Mouse (Mus musculus) intestine, embryonic 15.5 days (tissue): Measurements from ENCODE around the gene Gas2l2. TPM values are rescaled to one million over a fixed set of nuclear protein-coding genes. Genes with fewer than 3 reads are reported as not detected.

ENCODE experiments used
- ATAC-seq: fragments of 200-750 bp; cut with Nextera tagmentation; 2 replicates; pipeline ENCODE4 v1.8.0; 2017; ENCODE audit warnings: moderate TSS enrichment, moderate library complexity
- H3K27ac ChIP-seq: fragments of 300-500 bp; sonication (generic); 2 replicates; pipeline ENCODE4 v1.5.1; 2015; ENCODE audit warnings: mild to moderate bottlenecking, inconsistent platforms
- H3K27me3 ChIP-seq: fragments of 300-500 bp; sonication (generic); replicated peaks from 2 replicates; pipeline ENCODE4 v1.6.1; 2015; ENCODE audit warnings: inconsistent platforms
- H3K36me3 ChIP-seq: fragments of 300-500 bp; sonication (generic); 2 replicates; pipeline ENCODE4 v1.6.1; 2015; ENCODE audit warnings: inconsistent platforms
- H3K4me1 ChIP-seq: fragments of 300-500 bp; sonication (generic); replicated peaks from 2 replicates; pipeline ENCODE4 v1.6.1; 2015; ENCODE audit warnings: inconsistent platforms
- H3K4me2 ChIP-seq: fragments of 300-500 bp; sonication (generic); replicated peaks from 2 replicates; pipeline ENCODE4 v1.6.1; 2015; ENCODE audit warnings: mild to moderate bottlenecking, inconsistent platforms
- H3K4me3 ChIP-seq: fragments of 300-500 bp; sonication (generic); replicated peaks from 2 replicates; pipeline ENCODE4 v1.5.1; 2015; ENCODE audit warnings: inconsistent platforms
- H3K9ac ChIP-seq: fragments of 300-500 bp; sonication (generic); 2 replicates; pipeline ENCODE4 v1.6.1; 2015; ENCODE audit warnings: inconsistent platforms
- H3K9me3 ChIP-seq: fragments of 300-500 bp; sonication (generic); 2 replicates; pipeline ENCODE4 v1.6.1; 2016; ENCODE audit warnings: inconsistent platforms
- WGBS: fragments of 180-500 bp; shearing (Covaris S2); methylation state at CpG from one replicate; pipeline ENCODE4 v1.1.7; 2015; 5-methylcytosine and 5-hydroxymethylcytosine counted together
- polyA plus RNA-seq: library from polyadenylated mRNA; unstranded; fragments of >200 nt; fragmentation: Nextera tagmentation; extraction: Ambion mirVana; gene quantifications from 2 replicates; pipeline ENCODE4 v1.2.1, GENCODE M21; 2015

Gene Gas2l2
- polyA plus RNA-seq, 1 experiment from 2014 or later: 0.13 TPM

DNA sequence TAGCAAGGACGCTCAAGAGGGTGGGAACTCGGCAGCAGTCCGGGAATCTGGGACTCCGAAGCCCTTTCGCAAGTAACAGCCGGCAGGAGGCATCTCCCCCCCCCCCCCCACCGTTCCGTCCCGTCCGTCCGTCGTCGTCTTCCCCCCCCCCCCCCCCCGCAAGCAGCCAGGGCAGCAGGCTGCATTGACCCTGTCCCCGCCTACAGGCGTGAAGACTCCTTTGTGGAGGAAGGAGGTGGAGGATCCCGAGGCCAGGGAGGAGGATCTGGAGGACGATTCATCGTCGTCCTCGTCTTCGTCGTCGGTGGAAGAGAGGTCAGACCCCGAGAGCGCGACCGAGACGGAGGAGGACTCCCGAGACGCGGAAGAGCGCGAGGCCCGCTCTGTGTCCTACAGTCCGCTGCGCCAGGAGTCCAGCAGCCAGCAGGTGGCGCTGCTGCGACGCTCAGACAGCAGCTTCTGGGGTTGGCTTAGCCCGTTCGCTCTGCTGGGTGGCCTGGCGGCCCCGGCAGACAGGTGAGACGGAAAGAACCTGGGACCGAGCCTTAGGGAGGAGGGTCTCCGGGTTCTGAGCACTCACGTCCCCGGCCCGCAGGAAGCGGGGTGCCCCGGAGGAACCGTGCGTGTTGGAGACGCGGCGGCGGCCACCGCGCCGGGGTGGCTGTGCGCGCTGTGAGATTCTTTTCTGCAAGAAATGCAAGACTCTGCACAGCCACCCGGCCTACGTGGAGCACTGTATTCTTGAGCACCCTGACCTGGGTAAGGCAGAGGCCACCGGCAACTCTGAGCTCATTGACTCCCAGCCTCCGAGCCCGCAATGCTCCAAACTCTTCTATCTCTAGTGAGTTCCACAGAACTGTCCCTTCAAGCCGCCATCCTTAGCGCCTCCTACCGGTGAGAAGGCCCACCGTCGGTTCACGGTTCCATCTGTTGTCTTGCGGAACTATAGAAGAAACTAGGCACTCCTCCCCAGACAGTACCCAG is 11.1 kb upstream of the Gas2l2 start:
- Histone ChIP-seq H3K4me1 (peaks cover 24% of the 10 kb centered on the region), H3K36me3 (no peaks in the 10 kb centered on the region), H3K27ac (0 out of 2 replicates have a peak overlapping the region, but pooled peaks have one; percentile 9), H3K9me3 (no peaks in the 10 kb centered on the region), H3K4me2 (peak overlapping the region; percentile 95), H3K27me3 (peaks cover 34% of the 10 kb centered on the region), H3K4me3 (peak overlapping the region; percentile 69), H3K9ac (peak overlapping the region; percentile 63)
- peak; percentile 97 for ATAC-seq
- WGBS: under 1% methylated on average over 71 of the region's 75 CpGs

DNA sequence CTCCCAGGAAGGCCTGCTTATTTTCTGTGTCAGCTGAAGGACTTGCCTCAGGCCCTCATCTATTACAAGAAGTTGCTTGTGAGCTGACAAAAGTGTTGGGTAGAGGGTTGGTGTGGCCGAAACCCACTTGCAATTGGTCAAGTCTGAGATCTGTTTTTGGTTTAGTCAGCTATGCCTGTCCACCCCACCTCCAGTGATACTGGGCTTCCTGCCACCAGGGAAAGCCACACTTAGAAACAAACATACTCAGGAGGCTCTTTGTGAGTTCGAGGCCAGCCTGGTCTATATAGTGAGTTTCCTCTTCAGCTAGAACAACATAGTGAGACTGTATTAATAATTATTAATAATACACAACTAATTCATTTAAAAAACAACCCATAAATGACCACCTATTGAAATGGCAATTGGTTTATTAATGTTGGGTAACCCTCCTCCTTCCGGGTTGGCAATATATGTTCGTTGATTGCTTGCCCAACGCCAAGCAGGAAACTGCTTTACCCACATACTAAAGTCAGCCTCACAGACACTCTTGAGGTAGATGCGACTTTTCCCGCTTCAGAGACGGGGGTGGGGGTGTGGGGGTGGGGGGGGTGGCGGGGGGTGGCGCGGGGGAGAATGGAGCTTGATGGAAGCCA is 10.3 kb upstream of the Gas2l2 start:
- no peaks in the 10 kb centered on the region for H3K9me3 ChIP-seq
- peak overlapping the region; percentile 69 for H3K4me3 ChIP-seq
- no peaks in the 10 kb centered on the region for H3K36me3 ChIP-seq
- H3K4me1 ChIP-seq: peaks cover 20% of the 10 kb centered on the region
- peak overlapping the region; percentile 95 for H3K4me2 ChIP-seq
- peaks cover 26% of the 10 kb centered on the region for H3K27me3 ChIP-seq
- no peak for ATAC-seq
- no peak overlapping the region for H3K27ac ChIP-seq
- H3K9ac ChIP-seq: peak overlapping the region; percentile 63; the same call in 1 of the 2 replicates
- WGBS: 29% methylated on average over 11 of the region's 11 CpGs

DNA sequence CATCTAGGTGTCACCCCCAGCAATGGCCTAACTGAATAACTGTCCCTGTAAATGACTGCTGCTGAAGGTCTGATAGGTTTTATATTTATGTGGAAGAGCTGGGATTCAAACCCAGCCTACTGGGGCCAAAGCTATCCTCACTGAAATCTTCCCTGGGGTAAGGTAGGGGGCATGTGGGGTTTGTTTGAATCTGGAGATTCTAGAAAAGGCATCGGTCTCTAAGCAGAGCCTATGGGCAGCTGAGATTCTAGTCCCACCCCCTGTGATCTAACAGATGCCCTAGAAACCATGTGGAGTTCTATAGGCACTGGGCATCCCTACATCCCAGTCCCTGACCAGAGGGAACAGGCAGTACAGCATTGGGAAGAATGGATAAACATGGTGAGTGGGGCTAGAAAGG is 8.1 kb upstream of the Gas2l2 start, which contains the start of gene 1700020L24Rik:
TSS of gene 1700020L24Rik (plus strand) at position 301 of the 400 bp plus-strand sequence.
- Histone ChIP-seq H3K36me3 (no peaks in the 10 kb centered on the region), H3K9me3 (no peaks in the 10 kb centered on the region), H3K9ac (no peak within 1 kb of the TSS), H3K4me3 (no peak within 1 kb of the TSS), H3K27me3 (peaks cover 14% of the 10 kb centered on the region), H3K4me2 (no peak within 1 kb of the TSS), H3K27ac (no peak within 1 kb of the TSS), H3K4me1 (peaks cover 8% of the 10 kb centered on the region)
- ATAC-seq: no peak
- WGBS: 88% methylated on average over 1 of the region's 1 CpGs

DNA sequence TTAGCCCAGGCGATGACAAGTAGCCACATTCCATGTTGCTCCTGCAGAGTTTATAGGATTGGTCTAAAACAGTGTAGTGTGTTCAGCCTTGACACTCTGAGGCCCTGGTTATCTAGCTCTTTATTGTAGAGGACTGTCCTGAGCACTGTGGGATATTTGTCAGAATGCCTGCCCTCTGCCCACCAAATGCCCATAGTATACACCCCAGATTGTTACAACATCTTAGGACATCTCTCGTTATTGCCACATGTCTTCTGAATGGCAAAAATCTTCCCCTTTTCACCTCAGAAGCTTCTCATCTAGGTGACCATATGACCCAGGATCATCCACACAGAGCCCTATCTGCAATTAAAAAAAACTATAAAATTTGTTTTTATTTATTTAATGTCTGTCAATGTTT is 3.3 kb upstream of the Gas2l2 start:
- 79% methylated on average over 2 of the region's 2 CpGs for WGBS
- no peak for ATAC-seq
- no peak overlapping the region for H3K4me2 ChIP-seq
- no peaks in the 10 kb centered on the region for H3K4me1 ChIP-seq
- H3K9me3 ChIP-seq: no peaks in the 10 kb centered on the region
- no peak overlapping the region for H3K27ac ChIP-seq
- H3K9ac ChIP-seq: no peak overlapping the region
- no peaks in the 10 kb centered on the region for H3K36me3 ChIP-seq
- peaks cover 7% of the 10 kb centered on the region for H3K27me3 ChIP-seq
- H3K4me3 ChIP-seq: no peak overlapping the region

DNA sequence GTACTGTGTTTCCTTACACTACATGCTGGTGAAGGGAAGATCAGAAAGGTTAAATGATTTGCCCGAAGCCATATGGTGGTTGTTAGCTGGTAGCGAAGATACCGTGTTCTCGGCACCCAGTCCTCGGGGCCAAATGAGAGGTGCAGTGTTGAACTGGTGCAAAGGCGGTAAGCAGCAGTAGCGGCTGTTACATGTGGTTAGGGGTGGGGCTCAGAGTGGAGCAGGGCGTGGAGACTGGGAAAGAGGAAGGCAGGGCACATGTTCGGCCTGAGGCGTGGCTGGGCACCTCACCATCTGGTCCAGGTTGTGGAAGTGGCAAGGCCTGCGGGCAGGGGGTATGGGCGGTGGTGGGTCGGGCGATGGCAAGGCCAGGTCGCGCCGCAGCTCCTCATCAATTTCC is 2.3 kb downstream of the Gas2l2 start:
- no peak overlapping the region for H3K4me3 ChIP-seq
- WGBS: 24% methylated on average over 17 of the region's 17 CpGs
- H3K4me1 ChIP-seq: no peaks in the 10 kb centered on the region
- no peak overlapping the region for H3K9ac ChIP-seq
- ATAC-seq: peak; percentile 28; the same call in 1 of the 2 replicates
- H3K4me2 ChIP-seq: 0 out of 2 replicates have a peak overlapping the region, but pooled peaks have one; percentile 30
- no peaks in the 10 kb centered on the region for H3K36me3 ChIP-seq
- no peak overlapping the region for H3K27ac ChIP-seq
- no peaks in the 10 kb centered on the region for H3K9me3 ChIP-seq
- peaks cover 18% of the 10 kb centered on the region for H3K27me3 ChIP-seq

DNA sequence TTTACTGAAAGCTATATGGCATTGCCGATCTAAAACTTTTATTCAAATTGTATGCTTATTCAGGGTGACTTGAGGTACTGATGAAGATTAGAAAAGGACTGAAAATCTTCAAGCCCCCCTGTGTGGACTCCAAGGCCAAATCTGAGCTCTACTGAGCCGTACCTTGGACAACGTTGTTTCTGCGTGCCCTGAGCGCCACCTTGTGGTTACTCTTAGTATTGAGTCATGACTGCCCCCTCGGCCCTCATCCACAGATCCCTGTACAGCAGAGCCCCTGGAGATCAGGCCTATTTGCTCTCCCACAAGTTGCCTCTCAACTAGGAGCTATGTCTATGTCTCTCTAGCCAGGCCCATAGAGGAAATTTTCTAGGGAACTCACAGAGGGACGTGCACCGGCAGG is 4.6 kb downstream of the Gas2l2 start:
- Histone ChIP-seq H3K27ac (no peak overlapping the region), H3K9me3 (no peaks in the 10 kb centered on the region), H3K4me1 (no peaks in the 10 kb centered on the region), H3K9ac (no peak overlapping the region), H3K4me2 (no peak overlapping the region), H3K4me3 (no peak overlapping the region), H3K27me3 (peaks cover 33% of the 10 kb centered on the region), H3K36me3 (no peaks in the 10 kb centered on the region)
- 0 out of 2 replicates have a peak, but pooled peaks have one; percentile 19 for ATAC-seq
- WGBS: 9% methylated on average over 8 of the region's 8 CpGs

DNA sequence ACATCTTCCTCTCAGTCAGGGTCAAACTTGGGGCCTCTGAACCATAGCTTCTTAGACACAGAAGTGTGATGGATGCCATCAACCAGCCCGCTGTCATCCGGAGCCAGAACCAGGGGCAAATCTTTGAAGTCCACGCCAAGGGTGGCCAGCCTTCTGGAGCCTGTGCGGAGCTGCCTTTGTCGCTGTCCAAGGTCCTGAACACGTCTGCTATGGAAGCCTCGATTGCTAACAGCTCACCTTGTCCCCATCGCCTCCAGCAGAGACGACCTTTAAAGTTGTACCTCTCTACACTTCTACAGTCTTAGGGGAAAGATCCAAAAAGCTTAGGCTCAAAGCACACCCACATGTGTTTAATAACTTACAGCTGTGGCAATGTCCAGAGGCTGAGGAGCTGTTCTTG is 8.0 kb downstream of the Gas2l2 start:
- H3K27ac ChIP-seq: no peak overlapping the region
- H3K9me3 ChIP-seq: no peaks in the 10 kb centered on the region
- H3K4me2 ChIP-seq: no peak overlapping the region
- no peak overlapping the region for H3K9ac ChIP-seq
- 2% methylated on average over 9 of the region's 9 CpGs for WGBS
- no peak overlapping the region for H3K4me3 ChIP-seq
- H3K27me3 ChIP-seq: peaks cover 36% of the 10 kb centered on the region
- H3K36me3 ChIP-seq: no peaks in the 10 kb centered on the region
- peaks cover 4% of the 10 kb centered on the region; the same call in 1 of the 2 replicates for H3K4me1 ChIP-seq
- ATAC-seq: peak; percentile 54; the same call in 1 of the 2 replicates

DNA sequence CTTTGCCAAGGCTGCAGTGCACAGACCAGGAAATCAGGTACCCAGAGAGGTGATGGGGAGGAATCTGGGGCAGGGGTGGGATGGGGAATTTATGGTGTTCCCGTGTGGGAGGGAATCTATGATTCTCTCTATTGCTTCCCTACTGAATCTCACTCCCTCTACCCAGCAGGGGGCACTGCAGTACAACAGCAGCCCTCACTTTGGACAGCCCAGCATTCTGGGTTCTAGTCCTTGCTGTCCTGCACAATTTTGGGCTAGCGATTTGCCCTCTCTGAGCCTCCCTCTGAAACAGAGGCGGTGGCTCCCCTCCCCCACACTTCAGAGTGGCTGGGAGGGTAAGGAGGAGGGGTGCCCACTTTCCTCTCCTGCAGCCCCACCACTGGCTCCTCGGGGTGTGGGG is 8.9 kb downstream of the Gas2l2 start:
- 41% methylated on average over 4 of the region's 4 CpGs for WGBS
- H3K36me3 ChIP-seq: no peaks in the 10 kb centered on the region
- peaks cover 33% of the 10 kb centered on the region for H3K27me3 ChIP-seq
- H3K4me1 ChIP-seq: peaks cover 4% of the 10 kb centered on the region; the same call in 1 of the 2 replicates
- H3K4me3 ChIP-seq: no peak overlapping the region
- H3K27ac ChIP-seq: no peak overlapping the region
- no peak overlapping the region for H3K4me2 ChIP-seq
- H3K9me3 ChIP-seq: no peaks in the 10 kb centered on the region
- no peak overlapping the region for H3K9ac ChIP-seq
- no peak for ATAC-seq

DNA sequence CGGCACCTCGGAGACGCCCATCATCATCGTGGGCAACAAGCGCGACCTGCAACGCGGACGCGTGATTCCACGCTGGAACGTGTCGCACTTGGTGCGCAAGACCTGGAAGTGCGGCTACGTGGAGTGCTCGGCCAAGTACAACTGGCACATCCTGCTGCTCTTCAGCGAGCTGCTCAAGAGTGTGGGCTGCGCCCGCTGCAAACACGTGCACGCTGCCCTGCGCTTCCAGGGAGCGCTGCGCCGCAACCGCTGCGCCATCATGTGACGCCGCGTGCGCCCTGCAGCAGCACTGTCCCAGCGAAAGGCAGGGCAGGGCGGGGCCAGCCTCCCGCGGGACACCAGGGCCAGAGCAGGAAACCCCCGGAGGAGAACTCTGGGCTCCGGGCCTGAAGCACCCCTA is 10.7 kb downstream of the Gas2l2 start:
- Histone ChIP-seq H3K27ac (no peak overlapping the region), H3K9me3 (no peaks in the 10 kb centered on the region), H3K4me2 (peak overlapping the region; percentile 40), H3K36me3 (no peaks in the 10 kb centered on the region), H3K9ac (no peak overlapping the region), H3K4me3 (no peak overlapping the region), H3K4me1 (peaks cover 4% of the 10 kb centered on the region; the same call in 1 of the 2 replicates), H3K27me3 (peaks cover 31% of the 10 kb centered on the region)
- WGBS: 8% methylated on average over 38 of the region's 38 CpGs
- peak; percentile 50 for ATAC-seq

DNA sequence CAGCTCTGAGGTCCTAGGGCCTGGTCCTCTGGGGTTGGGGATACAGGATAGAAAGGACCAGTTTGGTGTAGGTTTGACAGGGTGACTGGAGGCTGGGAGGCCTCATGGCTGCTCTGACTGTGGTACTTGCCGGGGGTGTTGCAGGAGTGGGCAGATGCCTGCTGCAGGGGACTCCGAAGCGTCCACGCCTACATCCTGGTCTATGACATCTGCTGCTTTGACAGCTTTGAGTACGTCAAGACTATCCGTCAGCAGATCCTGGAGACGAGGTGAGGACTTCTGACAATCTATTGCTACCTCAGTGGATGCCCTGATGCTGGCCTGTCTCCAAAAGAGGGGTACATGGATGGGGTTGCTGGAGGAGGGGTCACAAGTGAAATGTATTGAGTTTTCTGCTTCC is 11.5 kb downstream of the Gas2l2 start:
- Histone ChIP-seq H3K9me3 (no peaks in the 10 kb centered on the region), H3K4me1 (peaks cover 4% of the 10 kb centered on the region; the same call in 1 of the 2 replicates), H3K4me2 (no peak overlapping the region), H3K9ac (no peak overlapping the region), H3K4me3 (no peak overlapping the region), H3K36me3 (no peaks in the 10 kb centered on the region), H3K27me3 (peaks cover 31% of the 10 kb centered on the region), H3K27ac (no peak overlapping the region)
- ATAC-seq: no peak
- WGBS: 79% methylated on average over 7 of the region's 7 CpGs

DNA sequence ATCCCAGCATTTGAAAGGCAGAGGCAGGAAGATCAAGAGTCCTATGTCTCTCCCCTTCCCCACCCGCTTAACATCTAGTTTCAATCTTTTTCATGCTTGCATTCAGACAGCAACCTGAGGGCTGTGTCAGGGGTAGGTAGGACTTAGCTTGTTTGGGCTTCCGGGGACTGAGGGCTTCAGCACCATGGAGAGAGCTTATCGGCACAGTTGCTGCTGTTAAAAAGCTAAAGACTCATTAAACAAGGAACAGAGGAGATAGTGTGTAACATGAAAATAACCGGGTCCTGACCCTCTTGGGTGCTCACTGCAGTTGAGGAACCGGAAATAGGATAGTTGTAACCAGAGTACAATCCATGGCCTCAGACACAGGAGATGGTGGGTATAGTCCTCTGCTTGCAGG is 12.2 kb downstream of the Gas2l2 start:
- ATAC-seq: no peak
- no peak overlapping the region for H3K27ac ChIP-seq
- H3K9ac ChIP-seq: no peak overlapping the region
- H3K36me3 ChIP-seq: no peaks in the 10 kb centered on the region
- H3K4me3 ChIP-seq: no peak overlapping the region
- H3K4me2 ChIP-seq: no peak overlapping the region
- peaks cover 31% of the 10 kb centered on the region for H3K27me3 ChIP-seq
- H3K9me3 ChIP-seq: no peaks in the 10 kb centered on the region
- peaks cover 4% of the 10 kb centered on the region; the same call in 1 of the 2 replicates for H3K4me1 ChIP-seq
- WGBS: 4% methylated on average over 5 of the region's 5 CpGs

DNA sequence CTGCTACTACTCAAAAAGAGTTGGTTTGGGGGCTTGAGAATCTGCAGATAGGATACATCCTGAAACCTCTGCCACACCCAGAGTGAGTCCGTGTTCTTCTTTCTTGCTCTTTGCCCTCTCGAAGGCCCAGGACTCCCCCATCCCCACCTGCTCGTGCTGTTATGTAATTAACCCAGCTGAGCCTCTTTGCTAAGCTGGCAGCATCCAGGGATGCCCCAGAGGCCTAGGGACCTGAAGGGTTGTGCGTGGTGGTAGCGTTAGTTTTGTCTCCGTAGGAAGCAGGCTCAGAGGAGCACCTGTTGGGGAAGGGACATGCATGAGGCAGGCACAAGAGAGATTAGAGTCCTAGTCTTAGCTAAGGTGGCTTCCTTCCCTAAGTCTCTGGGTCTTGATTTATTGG is 18.7 kb downstream of the Gas2l2 start:
- Histone ChIP-seq H3K27ac (no peak overlapping the region), H3K4me2 (peak overlapping the region; percentile 96), H3K9me3 (no peaks in the 10 kb centered on the region), H3K27me3 (no peaks in the 10 kb centered on the region), H3K9ac (no peak overlapping the region), H3K4me1 (peaks cover 13% of the 10 kb centered on the region; the same call in 1 of the 2 replicates), H3K4me3 (peak overlapping the region; percentile 80; the same call in 1 of the 2 replicates), H3K36me3 (no peaks in the 10 kb centered on the region)
- peak; percentile 24; the same call in 1 of the 2 replicates for ATAC-seq
- 45% methylated on average over 6 of the region's 6 CpGs for WGBS
